Mouse (Mus musculus): ENCODE measurements around the gene Lrpprc.

GRCm38 (mm10) chr17:84780321-84780720, 10.3 kb downstream of the Lrpprc start:
- TF ChIP-seq POLR2A (IDR thresholded peaks at IDR 0.05; ENCODE audit: low read depth, low read length) (no peak), CTCF (IDR thresholded peaks at IDR 0.05; ENCODE audit: extremely low read depth, insufficient read length, insufficient replicate concordance, low read depth, low read length) (no peak)

Measured in small intestine, adult 2 months (tissue).